8 mouse cellular contexts compared by ENCODE assay signal in the genomic region with DNA sequence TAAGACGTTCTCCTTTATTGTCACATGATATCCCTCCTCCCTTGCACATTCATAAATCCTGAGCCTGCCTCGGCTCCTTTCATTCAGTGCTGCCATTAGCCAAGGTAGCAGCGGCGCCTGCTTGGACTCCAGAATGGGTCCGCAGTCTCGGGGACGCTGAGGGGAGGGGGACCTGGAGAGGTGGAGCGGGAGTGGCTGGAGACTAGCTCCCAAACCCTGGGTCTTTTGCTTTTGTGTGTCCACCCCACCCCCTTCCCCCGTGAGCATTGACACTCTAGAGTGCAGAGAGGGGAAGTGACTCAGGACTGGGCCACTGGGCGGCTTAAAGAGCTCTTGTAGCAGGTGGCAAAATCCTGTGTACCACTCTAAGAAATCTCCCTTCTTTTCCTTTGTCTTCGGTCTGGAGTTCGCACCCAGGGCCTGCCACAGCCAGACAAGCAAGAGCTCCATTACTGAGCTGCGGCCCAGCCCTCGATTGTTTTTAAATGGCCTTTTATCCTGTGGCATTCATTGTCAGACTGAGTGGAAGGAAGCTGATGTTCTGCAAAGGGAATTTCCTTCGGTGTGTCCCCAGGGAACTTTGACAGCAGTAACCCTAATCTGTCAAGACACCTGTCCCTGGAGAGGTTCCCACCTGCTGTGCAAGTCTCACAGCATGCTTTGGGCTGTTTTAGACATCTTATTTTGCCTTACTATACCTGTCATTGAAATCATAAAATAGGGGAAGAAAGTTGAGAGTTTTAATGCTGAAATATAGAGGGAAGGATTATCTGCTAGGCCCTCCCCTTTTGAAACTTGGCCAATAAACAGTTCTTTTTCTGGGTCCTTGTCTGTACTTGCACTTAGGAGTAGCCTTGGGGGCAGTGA. TPM values are rescaled to one million over a fixed set of nuclear protein-coding genes. Genes with fewer than 3 reads are reported as not detected.
A peak's percentile ranks its signal among the peaks of the same experiment; 100 is the strongest.
DNase-seq lines count a peak whose midpoint lies in the region; ATAC-seq and TF ChIP-seq lines count a peak whose summit lies in the region.

No protein-coding gene starts in this region.

- H3K4me2 ChIP-seq in forebrain, embryonic 13.5 days, result peak overlapping the region; percentile 76

- under 1% methylated on average over 15 of the region's 15 CpGs for WGBS in forebrain, embryonic 13.5 days

- TF ChIP-seq CTCF in left cerebral cortex, adult 2 months (IDR thresholded peaks at IDR 0.05), result no peak

- intact Hi-C loops in left cerebral cortex, adult 2 months (cut with DNase I), result loop anchor here (2.0 to 10.0 kb wide), 3 partner anchors 19 to 279 kb away; a partner anchor contains a TSS
- intact Hi-C loops in heart, postnatal 36 days (cut with DNase I), result loop anchor here (2.0 to 10.0 kb wide), 5 partner anchors 37 to 279 kb away; a partner anchor contains a TSS
- intact Hi-C loops in left cerebral cortex, postnatal 36 days (cut with DNase I), result loop anchor here (2.0 to 10.0 kb wide), 6 partner anchors 19 to 407 kb away; a partner anchor contains a TSS

- DNase-seq in left cerebral cortex, adult 2 months (ENCODE audit: extremely low spot score in 1 of 2, low spot score in 2 of 2), result peak; percentile 44 to 50
- DNase-seq in left cerebral cortex, adult 11 months (ENCODE audit: low spot score), result no peak
- peak; percentile 66 for DNase-seq in cerebellum, adult 11 months
- DNase-seq in heart, postnatal 36 days, result peak; percentile 48 to 61
- DNase-seq in left cerebral cortex, postnatal 36 days (ENCODE audit: low spot score in 2 of 2), result peak; percentile 49 to 53
- DNase-seq in spleen, adult 12 weeks (ENCODE audit: low spot score), result peak; percentile 38

- H3K4me1 ChIP-seq in forebrain, embryonic 13.5 days, result peaks cover 26% of the 10 kb centered on the region

- H3K36me3 ChIP-seq in forebrain, embryonic 13.5 days (ENCODE audit: poor library complexity, severe bottlenecking), result no peaks in the 10 kb centered on the region

- H3K4me3 ChIP-seq in left cerebral cortex, adult 2 months, result peak overlapping the region; percentile 99
- peak overlapping the region; percentile 86 for H3K4me3 ChIP-seq in forebrain, embryonic 13.5 days

- H3K9me3 ChIP-seq in forebrain, embryonic 13.5 days (replicated peaks), result no peaks in the 10 kb centered on the region

- H3K27ac ChIP-seq in left cerebral cortex, adult 2 months, result peak overlapping the region; percentile 98
- peak overlapping the region; percentile 95 for H3K27ac ChIP-seq in forebrain, embryonic 13.5 days

- H3K27me3 ChIP-seq in forebrain, embryonic 13.5 days, result no peaks in the 10 kb centered on the region

- H3K9ac ChIP-seq in forebrain, embryonic 13.5 days, result peak overlapping the region; percentile 91

- peak; percentile 60 for ATAC-seq in forebrain, embryonic 13.5 days
- ATAC-seq in megakaryocyte-erythroid progenitor cell, adult 5-6 weeks (replicated peaks; ENCODE audit: low FRiP score, low TSS enrichment, poor library complexity, severe bottlenecking), result peak; percentile 28

RNA-seq across cellular contexts. Expression of a gene that starts 2.0 kb away (rescaled TPM):
- 100 to 1,000 TPM; 102 to 119 TPM for total RNA-seq in left cerebral cortex, adult 2 months (2021)
- polyA plus RNA-seq in forebrain, embryonic 13.5 days (2015; fragmentation: Nextera tagmentation; extraction: Ambion mirVana), result 6.9 and 7.6 TPM in 2 replicates
- 10 to 100 TPM; 23.4 to 28.4 TPM for total RNA-seq in heart, postnatal 36 days (2021)
- total RNA-seq in left cerebral cortex, postnatal 36 days (2021), result 100 to 1,000 TPM in 1 of 2 experiments, 10 to 100 TPM in 1; 85.1 to 102 TPM
- total RNA-seq in megakaryocyte-erythroid progenitor cell, adult 5-6 weeks (2014; fragmentation: Nextera tagmentation), result 21.5 and 23.6 TPM in 2 replicates
- total RNA-seq in megakaryocyte-erythroid progenitor cell, adult 5-6 weeks (2017), result 4.6 and 5.4 TPM in 2 replicates
